Mouse (Mus musculus): Measurements from ENCODE around the gene Astl.

GRCm38 (mm10) chr2:127292250-127292649 lies 46.2 kb upstream of the Astl start:
- no peak for TF ChIP-seq GATA1 (IDR thresholded peaks at IDR 0.05; ENCODE audit: low read length)
- no peak for TF ChIP-seq TAL1 (IDR thresholded peaks at IDR 0.05; ENCODE audit: low read length)
